Mouse (Mus musculus) ES-Bruce4 (cell line): ENCODE data around the gene Olfm4. TPM values are rescaled to one million over a fixed set of nuclear protein-coding genes. Genes with fewer than 3 reads are reported as not detected.

Source experiments
- H3K27ac ChIP-seq: 2 replicates; pipeline ENCODE4 v1.5.1; 2012; ENCODE audit warnings: low read length, inconsistent platforms; ENCODE audit not compliant: insufficient read depth
- H3K27me3 ChIP-seq: 2 replicates; pipeline ENCODE4 v1.6.1; 2012; ENCODE audit warnings: mild to moderate bottlenecking, low read length, inconsistent platforms; ENCODE audit not compliant: control insufficient read depth, poor library complexity, insufficient read depth, severe bottlenecking
- H3K36me3 ChIP-seq: 2 replicates; pipeline ENCODE4 v1.6.1; 2012; ENCODE audit warnings: inconsistent platforms, mild to moderate bottlenecking, low read length, moderate library complexity; ENCODE audit not compliant: control insufficient read depth, poor library complexity, insufficient read depth, severe bottlenecking
- H3K4me1 ChIP-seq: one replicate; pipeline ENCODE4 v1.8.1; 2011; ENCODE audit warnings: low read length; ENCODE audit not compliant: control insufficient read depth, insufficient read depth
- H3K4me3 ChIP-seq: 2 replicates; pipeline ENCODE4 v1.5.1; 2011; ENCODE audit warnings: low read depth, mild to moderate bottlenecking, low read length
- H3K9ac ChIP-seq: 2 replicates; pipeline ENCODE4 v1.6.1; 2012; ENCODE audit warnings: low read depth, mild to moderate bottlenecking, inconsistent platforms; ENCODE audit not compliant: poor library complexity, severe bottlenecking
- H3K9me3 ChIP-seq: replicated peaks from 2 replicates; pipeline ENCODE4 v1.6.1; 2012; ENCODE audit warnings: mild to moderate bottlenecking, low read length, inconsistent platforms; ENCODE audit not compliant: control insufficient read depth, poor library complexity, insufficient read depth, severe bottlenecking
- CTCF ChIP-seq: IDR thresholded peaks from one replicate; pipeline ENCODE4 v1.8.1; 2011; ENCODE audit warnings: low read depth, low read length
- EP300 ChIP-seq: IDR thresholded peaks from 2 replicates; pipeline ENCODE4 v1.6.1; 2011; ENCODE audit warnings: low read depth, low read length; ENCODE audit not compliant: insufficient read depth
- POLR2A ChIP-seq: IDR thresholded peaks from one replicate; pipeline ENCODE4 v1.8.1; 2011; ENCODE audit warnings: low read length; ENCODE audit not compliant: insufficient read depth
- polyA plus RNA-seq: library from polyadenylated mRNA; stranded (reverse); fragments of >200 nt; gene quantifications from 2 replicates; pipeline ENCODE4 v1.2.4, GENCODE M21; 2011; ENCODE audit warnings: low read depth; ENCODE audit not compliant: missing spikeins, insufficient read depth, insufficient read length

The Olfm4 gene
- polyA plus RNA-seq, 1 experiment, result not detected

- no peak overlapping the region for H3K9ac ChIP-seq
- TF ChIP-seq EP300 (no peak), CTCF (no peak), POLR2A (no peak)
- no peak overlapping the region for H3K4me3 ChIP-seq
- H3K27ac ChIP-seq, result no peak overlapping the region
- no peaks in the 10 kb centered on the region for H3K36me3 ChIP-seq
- no peaks in the 10 kb centered on the region for H3K9me3 ChIP-seq
- H3K27me3 ChIP-seq, result no peaks in the 10 kb centered on the region
- no peaks in the 10 kb centered on the region for H3K4me1 ChIP-seq
Measured at GRCm38 (mm10) chr14:79985696-79986095, 1.8 kb downstream of the Olfm4 start.

GRCm38 (mm10) chr14:79986831-79987230, 3.0 kb downstream of the Olfm4 start:
- no peak for TF ChIP-seq EP300
- no peak for TF ChIP-seq CTCF
- TF ChIP-seq POLR2A, result no peak
- Histone ChIP-seq H3K9me3 (no peaks in the 10 kb centered on the region), H3K4me1 (no peaks in the 10 kb centered on the region), H3K9ac (no peak overlapping the region), H3K36me3 (no peaks in the 10 kb centered on the region), H3K4me3 (no peak overlapping the region), H3K27me3 (no peaks in the 10 kb centered on the region), H3K27ac (no peak overlapping the region)

- TF ChIP-seq CTCF, result no peak
- no peak for TF ChIP-seq EP300
- TF ChIP-seq POLR2A, result no peak
- no peak overlapping the region for H3K4me3 ChIP-seq
- H3K27ac ChIP-seq, result no peak overlapping the region
- H3K36me3 ChIP-seq, result no peaks in the 10 kb centered on the region
- no peaks in the 10 kb centered on the region for H3K9me3 ChIP-seq
- no peaks in the 10 kb centered on the region for H3K4me1 ChIP-seq
- H3K9ac ChIP-seq, result no peak overlapping the region
- H3K27me3 ChIP-seq, result no peaks in the 10 kb centered on the region
Measured at GRCm38 (mm10) chr14:79989785-79990184, 5.9 kb downstream of the Olfm4 start.

GRCm38 (mm10) chr14:79990547-79990946, 6.7 kb downstream of the Olfm4 start:
- H3K4me1 ChIP-seq, result no peaks in the 10 kb centered on the region
- H3K36me3 ChIP-seq, result no peaks in the 10 kb centered on the region
- H3K9me3 ChIP-seq, result no peaks in the 10 kb centered on the region
- TF ChIP-seq EP300 (no peak), CTCF (no peak), POLR2A (no peak)
- no peak overlapping the region for H3K27ac ChIP-seq
- no peak overlapping the region for H3K9ac ChIP-seq
- H3K4me3 ChIP-seq, result no peak overlapping the region
- H3K27me3 ChIP-seq, result no peaks in the 10 kb centered on the region

- Histone ChIP-seq H3K4me1 (no peaks in the 10 kb centered on the region), H3K4me3 (no peak overlapping the region), H3K9ac (no peak overlapping the region), H3K36me3 (no peaks in the 10 kb centered on the region), H3K27ac (no peak overlapping the region), H3K9me3 (no peaks in the 10 kb centered on the region), H3K27me3 (no peaks in the 10 kb centered on the region)
- TF ChIP-seq POLR2A (no peak), EP300 (no peak), CTCF (no peak)
Measured at GRCm38 (mm10) chr14:79997534-79997933, 13.7 kb downstream of the Olfm4 start.

GRCm38 (mm10) chr14:80000110-80000531, 16.2 kb downstream of the Olfm4 start:
- TF ChIP-seq EP300, result no peak
- no peak for TF ChIP-seq CTCF
- no peak for TF ChIP-seq POLR2A
- no peaks in the 10 kb centered on the region for H3K27me3 ChIP-seq
- no peaks in the 10 kb centered on the region for H3K36me3 ChIP-seq
- no peak overlapping the region for H3K27ac ChIP-seq
- H3K9me3 ChIP-seq, result no peaks in the 10 kb centered on the region
- H3K9ac ChIP-seq, result no peak overlapping the region
- no peaks in the 10 kb centered on the region for H3K4me1 ChIP-seq
- no peak overlapping the region for H3K4me3 ChIP-seq
